Mouse (Mus musculus) megakaryocyte-erythroid progenitor cell, adult 5-6 weeks (primary cell): ENCODE measurements at regions not wholly inside any gene's neighbourhood (a gene's known extent, or its start where the extent isn't known, plus 50 kb on each side); places are given as distances from the start of the nearest gene placed in this dataset.
A peak's percentile ranks its signal among the peaks of the same experiment; 100 is the strongest.

Experiments
- ATAC-seq: replicated peaks from 2 replicates; pipeline ENCODE4 v1.8.0; 2016; ENCODE audit warnings: mild to moderate bottlenecking, inconsistent platforms; ENCODE audit not compliant: severe bottlenecking, poor library complexity, low FRiP score, low TSS enrichment

DNA sequence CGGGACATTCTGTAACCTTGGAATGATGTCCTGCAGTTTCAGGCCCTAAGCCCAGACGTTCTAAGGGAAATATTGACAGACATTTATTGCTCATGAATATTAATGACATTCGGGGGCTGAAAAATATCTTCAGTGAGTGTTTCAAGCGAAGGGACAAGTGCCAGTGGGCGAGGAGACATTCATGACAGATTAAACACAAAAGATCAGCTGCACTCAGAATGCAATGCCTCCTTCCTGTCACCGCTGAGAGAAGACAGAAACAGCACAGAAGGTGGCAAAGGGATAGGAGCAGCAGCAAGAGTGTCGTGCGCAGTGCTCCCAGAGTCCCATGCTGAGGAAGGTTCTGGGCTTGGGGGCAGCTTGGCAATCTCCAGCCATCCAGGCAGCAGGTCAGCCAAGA lies 85.1 kb upstream of the Otos start:
- no peak for ATAC-seq

DNA sequence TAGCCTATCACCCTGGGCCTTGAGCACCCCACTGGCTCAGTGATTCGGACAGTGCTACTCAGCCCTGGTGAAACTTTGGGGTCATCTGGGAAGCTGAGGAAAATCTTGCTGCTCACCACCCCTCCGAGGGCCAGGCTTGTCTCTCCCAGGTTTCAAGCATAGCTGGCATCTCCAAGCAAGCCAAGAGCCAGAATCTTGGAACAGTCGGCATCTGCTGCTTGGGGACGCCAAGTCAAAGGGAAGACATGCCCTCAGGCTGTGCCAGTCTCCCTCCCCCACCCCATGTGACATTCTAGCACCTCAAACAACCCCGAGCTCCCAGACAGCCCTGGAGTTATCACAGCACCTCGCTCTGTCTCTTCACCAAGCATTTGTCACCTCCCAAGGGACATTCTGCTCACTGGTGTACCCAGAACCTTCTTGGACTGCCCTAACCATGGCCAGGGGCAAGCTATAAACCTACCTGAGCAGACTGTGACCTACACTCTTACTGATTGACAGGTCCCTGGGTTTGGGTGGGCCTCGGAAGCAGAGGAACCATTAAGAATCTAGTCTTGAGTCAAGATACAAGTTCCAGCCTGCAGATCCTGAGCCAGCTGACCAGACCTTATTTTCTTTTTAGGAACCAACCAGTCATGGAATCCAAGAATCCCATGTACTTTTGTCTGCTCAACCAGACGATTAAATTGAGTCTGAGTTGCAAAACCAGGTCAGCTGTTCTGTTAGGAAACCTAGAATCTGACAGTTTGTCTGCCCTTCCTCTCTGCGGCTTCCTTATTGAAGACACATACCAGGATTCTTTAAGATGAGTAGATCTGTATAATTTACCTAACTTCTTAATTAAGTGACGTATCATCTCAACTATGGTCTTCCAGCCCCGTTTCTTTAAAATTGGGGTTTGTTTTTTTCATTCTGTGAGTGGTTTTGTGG lies 83.0 kb upstream of the Otos start:
- no peak for ATAC-seq

DNA sequence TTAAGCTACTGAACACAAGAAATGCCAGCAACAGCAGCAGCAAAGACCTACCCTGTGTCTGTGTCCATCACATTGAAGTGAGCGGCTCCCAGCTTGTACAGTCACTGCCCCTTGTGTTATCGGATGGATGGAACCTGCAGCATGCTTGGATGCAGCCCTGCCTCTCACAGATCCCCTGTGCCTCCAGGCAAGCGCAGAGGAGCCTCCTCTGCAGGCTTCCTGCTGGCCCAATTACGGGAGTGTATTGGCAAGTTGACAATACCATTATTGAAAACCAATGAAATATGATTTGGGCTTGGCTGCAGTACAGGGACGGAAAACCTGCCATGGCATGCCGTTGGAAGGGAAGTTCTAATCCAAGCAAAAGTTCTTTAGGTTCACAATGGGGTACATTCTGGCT lies 81.9 kb upstream of the Otos start:
- no peak for ATAC-seq

DNA sequence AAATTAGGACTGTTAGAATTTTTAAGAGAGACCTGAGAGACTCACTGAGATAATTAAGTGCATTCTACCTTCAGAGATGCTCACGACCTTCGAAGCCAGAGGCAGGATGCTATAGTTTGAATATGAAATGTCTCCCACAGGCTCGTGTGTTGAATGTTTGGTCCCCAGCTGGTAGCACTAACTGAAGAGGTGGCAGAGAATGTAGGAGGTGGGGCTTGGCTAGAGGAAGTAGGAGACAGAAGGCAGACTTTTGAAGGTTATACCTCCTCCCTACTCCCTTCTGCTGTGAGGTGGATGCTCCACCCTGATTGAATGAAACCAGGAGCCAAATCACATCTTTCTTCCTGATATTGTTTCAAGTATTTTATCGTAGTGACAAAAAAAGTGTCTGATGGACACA lies 79.3 kb upstream of the Otos start:
- ATAC-seq = no peak

DNA sequence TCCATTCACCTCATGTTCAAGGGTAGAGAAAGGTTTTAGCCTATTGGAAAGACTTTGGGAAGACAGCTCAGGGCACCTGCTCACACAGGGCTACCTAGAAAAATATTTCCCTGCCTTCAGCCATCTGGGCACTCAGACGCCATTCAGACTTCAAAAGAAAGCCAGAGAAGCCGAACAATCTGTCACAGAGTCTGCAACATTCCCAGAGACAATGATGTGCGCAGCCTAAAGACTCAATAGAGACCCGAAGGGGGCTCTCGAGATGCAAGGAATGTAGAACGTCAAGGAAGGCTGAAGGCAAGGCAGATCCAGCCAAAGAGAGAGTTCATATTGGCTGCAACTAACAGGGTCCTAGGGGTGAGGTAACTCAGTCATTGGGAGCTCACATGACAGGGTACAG lies 78.7 kb upstream of the Otos start:
- no peak for ATAC-seq

DNA sequence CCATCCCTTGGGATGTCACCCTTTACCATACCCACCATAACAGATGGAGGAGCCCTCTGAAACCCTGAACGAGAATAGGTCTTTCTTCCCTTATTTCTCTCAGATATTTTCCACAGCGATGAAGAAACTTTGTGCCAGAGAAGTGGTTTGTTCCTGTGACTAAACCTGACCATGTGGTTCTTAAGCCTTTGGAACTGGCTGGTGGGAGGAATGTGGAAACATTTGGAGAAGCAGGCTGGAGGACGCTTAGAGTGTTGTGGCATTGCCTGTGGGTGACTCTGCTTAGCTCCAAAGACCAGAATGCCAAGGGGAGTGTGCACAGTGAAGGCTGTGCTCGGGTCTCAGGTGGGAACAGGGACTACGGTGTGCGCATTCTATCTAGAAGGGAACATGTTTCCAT lies 77.7 kb upstream of the Otos start:
- ATAC-seq = no peak

DNA sequence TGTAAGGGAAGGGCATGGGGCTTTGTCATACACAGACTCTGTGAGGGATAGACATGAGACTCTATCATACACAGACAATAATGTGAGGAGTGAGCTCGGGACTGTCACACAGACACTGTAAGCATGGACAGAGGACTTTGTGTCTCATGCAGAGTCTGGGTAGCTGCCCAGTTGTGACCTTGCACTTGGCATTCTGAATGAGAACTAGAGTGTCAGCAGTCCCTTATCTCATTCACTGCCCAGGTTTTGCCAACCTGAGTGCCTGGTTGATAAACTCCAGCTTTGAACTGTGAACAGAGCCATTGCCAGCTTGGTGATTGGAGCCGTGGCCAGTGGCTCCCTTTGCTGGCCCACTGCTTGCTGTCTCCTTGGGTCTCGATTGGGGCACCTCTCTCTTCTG lies 75.5 kb upstream of the Otos start:
- no peak for ATAC-seq

DNA sequence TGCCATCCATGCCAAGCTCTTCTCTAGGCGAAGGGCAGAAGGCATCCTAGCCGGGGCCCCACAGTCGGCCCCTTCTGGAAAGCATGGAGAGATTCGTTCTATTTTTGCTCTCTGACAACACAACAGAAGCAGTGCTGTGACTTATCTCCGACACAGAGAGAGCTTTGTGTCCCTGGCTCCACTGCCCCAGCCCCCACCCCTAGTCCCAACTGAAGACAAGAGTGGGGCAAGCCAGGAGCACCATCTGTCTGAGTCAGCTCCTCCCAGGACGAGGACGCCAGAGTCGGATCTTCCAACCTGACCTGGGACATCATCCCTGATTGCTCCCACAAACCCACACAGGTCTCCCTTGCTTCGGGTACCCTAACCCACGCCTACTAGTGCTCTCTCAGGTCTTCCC lies 71.9 kb upstream of the Otos start:
- no peak for ATAC-seq

DNA sequence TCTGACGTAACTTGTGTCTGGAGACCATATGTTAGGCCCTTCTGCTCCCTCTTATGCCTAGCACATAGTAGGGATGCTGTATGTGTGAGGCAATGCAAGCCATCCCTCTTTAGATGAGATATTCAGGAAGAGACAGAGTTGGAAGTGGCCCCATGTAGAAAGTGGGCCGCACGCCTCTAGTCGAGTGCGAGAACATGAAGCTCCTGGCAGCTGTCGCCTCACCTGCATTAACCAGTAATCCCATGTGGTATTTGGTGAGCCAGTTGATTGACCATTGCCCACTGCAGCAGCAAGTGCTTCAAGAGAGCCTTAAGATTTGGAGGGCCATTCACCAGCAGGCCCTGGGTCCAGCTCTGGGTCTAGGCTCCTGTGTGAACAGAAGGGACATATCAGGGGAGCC lies 71.2 kb upstream of the Otos start:
- ATAC-seq = no peak

DNA sequence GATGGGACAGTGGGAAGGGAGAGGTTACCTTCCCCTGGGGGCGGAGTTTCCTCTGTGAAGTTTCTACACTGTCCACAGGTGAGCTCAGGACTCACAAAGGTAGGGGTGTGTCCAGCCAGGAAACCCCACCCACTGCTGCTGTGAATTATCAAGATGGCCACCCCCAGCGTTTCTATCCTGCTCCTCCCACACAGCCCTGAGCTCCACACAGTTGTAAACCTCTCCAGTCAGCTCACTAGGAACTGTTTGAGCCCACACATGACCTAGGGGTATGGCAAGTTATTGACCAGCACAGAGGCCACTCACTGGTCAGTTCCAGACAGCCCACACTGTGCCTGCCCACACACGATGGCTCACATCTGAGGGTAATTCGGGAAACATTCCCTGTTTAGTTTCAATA lies 69.5 kb upstream of the Otos start:
- ATAC-seq = no peak

DNA sequence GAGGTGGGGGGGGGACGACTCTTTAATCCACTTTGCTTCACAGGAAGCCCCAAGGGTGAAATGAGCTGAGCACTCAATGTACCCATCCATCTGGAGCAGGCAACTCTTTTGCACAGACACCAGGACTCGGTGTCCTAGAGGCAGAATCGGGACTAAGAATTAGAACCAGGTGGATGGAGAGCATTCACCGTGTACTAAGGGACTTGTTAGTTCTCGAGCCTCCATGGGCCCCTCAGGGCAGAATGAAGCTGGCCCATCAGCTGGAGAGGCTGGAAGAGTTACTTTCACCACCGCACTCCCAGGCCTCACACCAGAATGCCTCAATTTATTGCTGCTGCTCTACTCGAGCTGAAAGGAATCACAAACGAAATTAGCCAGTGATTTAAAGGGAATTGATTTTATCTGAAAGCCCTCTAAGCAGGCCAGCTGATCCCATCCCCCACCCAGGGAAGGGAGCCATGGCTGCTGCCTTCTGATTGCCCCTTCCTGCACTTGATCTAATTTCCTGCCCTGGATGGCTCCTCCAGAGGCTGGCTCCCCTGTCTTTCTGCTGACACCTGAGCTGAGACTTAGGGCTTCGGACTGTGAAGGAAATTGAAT lies 66.2 kb upstream of the Otos start:
- no peak for ATAC-seq

DNA sequence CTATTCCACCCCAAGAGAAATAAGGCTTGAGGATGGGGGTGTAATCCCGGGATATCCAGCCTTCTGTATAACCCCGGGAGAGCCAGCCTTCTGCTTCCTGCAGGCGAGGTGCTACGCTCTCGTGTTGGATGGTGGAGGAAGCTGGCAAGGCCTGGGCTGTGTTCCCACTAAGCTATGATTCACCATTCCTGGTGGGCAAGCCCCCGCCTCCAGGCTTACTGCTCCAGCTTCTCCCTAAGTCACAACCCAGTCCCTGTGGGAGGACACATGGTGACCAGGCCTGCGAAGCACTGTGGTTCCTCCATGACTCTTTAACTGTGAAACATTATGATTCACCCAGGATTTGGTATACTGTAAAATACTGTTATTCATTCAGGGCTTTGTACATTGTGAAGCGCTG lies 63.7 kb upstream of the Otos start:
- no peak for ATAC-seq

DNA sequence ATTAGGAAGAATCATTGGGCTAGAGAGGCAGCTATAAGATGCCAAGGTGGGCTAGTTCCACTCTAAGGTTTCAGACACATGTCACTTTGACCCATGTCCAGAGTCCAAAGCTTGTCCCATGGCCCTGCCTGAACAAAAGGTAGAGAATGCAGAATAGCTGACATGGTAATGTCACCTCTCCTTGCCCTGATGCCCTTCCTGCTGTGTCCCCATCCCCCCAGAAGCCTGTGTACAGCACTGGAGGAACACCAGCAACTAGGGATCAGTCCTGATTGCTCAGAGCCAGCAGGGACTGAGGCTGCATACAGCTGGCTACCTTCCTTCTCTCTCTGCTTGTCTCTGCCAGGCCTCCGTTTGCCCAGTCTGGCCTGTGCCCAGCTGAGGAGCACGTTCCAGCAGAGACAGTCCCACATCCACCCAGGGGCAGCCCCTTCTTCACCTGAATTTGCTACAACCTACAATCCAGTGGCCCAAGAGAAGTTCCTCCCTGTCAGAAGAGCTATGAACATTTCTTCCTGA lies 61.7 kb upstream of the Otos start:
- no peak for ATAC-seq

DNA sequence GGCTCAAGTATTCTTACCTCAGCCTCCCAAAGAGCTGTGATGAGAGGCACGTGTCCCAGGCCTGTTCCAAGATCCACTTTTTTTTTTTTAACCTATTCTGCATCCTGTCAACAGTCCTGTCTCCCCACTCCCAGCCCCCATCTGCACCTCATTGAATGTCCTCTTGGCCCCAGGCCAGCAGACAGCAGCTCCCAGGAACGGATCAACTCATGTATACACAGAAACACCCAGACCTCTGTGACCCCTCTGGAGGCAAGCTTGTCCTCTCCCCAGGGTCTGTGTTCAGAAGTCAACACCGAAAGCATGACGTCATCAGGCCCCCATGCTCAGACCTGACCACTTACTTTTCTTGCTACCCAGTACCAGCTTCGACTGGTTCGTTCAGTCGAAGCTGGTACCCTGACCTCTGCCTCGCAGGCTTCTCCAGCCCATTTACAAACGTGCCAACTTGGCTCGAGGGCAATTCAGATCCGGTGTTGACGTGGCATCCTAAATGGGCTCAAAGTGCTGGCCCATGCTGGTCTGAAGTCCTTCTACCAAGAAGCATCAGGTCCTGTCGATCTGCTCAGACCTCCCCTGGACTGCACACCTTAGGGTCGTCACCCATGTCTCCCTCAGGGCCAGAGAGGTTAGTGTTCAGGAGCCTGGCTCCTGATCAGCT lies 60.7 kb upstream of the Otos start:
- no peak for ATAC-seq

DNA sequence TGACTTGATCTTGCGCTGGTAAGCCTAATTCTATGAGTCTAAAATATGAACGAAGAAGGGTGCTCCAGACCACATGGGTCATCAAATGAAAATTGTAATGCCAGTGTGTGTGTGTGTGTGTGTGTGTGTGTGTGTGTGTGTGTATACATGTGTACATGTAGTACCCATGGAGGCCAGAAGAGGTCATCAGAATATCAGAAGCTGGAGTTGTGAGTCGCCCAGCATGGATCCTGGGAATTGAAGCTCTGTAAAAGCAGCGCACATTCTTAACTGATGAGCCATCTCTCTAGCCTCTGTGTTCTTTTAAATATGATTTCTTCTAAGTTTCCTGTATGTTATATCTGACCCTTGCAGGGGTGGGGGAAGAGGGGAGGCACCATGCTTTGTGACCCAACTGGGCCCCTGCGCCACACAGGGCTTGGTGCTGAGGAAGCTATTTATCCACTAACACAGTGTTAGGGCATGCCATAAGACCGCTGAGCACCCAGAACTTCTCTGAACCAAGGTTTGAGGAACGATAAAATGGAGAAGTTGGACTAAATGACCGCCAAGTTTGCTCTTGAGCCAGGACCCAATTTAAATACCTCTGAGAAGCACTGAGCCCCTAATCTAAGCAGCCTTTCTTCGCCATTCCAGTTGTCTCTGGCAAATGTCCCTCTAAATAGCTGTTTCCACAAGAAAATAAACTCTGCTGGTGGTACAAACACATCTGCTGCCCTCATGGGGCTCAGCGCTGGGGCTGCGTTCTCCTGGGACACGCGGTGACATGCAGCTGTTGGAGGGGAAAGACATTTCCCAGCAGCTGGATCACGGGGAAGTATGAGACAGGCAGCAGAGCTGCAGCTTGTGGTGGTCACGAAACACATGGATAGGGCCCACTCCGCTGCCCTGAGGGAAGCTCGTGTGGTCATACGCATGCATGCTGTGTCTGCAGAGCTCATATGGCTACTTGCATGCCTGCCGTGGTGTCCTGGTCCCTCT lies 59.6 kb upstream of the Otos start:
- no peak for ATAC-seq

DNA sequence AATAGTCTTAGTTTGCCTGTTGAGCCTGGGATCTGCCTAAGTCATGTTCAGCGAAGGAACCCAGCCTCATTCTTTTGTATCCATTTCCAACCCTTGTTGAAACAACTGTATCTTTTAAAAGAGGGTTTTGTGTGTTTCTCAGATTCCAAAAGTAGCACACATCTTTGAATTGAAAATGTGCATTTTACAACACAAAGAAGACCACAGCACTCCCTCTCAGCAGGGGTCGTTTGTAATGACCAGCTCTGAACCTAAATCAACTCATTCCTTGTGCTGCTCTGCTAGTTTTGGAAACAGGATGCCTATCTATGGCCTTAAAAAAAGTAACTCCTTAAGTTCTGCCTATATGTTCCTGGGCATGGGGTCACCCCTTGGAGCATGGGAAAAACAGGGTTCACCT lies 58.8 kb upstream of the Otos start:
- ATAC-seq = no peak

DNA sequence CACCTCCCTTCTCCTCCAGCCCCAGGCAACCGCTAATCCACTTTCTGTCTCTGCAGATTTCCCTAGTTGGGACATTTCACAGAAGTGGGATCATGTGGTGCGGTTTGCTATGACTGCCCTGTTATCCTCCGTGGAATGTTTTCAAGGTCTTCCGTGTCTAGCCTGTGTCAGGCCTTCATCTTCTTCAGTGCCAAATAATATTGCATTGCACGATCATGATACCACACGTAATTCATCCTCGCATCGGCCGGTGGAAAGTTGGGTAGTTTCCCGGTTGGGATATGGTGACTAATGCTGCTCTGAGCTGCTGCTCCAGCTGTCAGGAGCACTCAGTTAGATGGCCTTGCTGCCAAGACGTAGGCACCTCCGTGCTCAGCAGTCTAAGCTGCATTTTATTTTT lies 55.3 kb upstream of the Otos start:
- ATAC-seq = no peak

DNA sequence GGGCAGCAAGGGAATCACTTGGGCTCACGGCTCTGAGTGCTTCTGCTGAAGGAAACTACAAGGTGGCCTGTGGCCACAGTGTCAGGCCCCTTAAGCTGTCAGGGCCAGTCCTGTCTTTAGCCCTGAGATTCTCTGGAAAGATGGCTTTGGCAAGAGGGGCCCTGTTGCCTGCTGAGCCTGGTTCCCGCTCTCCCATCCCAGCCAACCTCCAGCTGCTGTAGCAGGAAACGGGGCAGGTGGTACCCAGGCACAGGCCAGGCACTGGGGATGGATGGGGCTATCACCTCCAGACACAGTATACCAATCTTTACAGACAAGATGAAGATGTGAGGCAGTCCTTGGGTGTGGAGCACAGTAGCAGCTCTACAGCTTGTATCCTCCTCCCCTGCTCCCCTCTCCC lies 54.6 kb upstream of the Otos start:
- no peak for ATAC-seq

DNA sequence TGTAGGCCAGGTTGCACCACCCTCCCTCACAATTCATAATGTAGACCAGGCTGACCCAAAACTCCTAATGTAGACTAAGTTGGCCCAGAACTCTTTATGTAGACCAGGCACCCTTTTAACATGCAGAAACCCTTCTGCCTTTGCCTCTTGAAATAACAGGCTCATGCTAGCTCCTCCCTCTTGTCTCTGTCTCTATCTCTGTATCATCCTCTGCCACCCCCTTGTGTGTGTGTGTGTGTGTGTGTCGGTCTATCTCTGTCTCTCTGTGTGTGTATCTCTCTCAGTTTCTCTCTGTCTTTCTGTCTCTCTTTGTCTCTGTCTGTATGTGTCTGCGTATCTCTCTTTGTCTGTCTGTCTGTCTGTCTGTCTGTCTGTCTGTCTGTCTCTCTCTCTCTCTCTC lies 51.5 kb upstream of the Otos start:
- peak; percentile 53 for ATAC-seq

DNA sequence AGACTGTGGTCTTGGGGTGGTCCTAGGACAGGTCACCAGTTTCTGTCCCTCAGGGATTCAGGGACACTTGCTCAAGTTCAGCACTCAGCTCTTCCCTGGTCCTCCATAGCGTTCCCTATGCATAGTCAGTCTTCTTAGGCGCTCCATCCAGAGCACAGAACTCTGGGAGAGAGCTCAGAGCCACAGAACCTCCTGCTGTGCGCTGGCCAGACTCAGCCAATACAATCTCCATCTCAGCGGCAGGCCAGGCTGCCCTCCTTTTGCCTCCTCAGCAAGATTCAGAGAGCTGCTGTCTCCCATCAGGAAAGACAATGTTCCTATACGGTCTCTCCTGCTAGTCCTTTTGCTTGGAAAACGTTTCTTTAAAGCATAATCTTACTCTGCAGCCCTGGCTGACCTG lies 51.1 kb upstream of the Otos start:
- ATAC-seq = no peak
